Comparison of ENCODE assay signal across 22 mouse cellular contexts in genomic region chr7:38147477-38147876, GRCm38 (mm10). TPM values are rescaled to one million over a fixed set of nuclear protein-coding genes. Genes with fewer than 3 reads are reported as not detected.
DNase-seq lines count a peak whose midpoint lies in the region; ATAC-seq and TF ChIP-seq lines count a peak whose summit lies in the region.
"Had no signal": no experiment of that assay in that cellular context is flagged by ENCODE, and none has a peak within 500 bp of the region (broad histone marks: within the 10 kb centered on the region; RNA-seq: fewer than 3 reads in every experiment).

No protein-coding gene starts in this region.

- no peaks in the 10 kb centered on the region for H3K27me3 ChIP-seq in intestine, postnatal 0 days (replicated peaks; ENCODE audit: control insufficient read depth, insufficient read depth, low read length)
- H3K27me3 ChIP-seq in intestine, embryonic 16.5 days (replicated peaks; ENCODE audit: control insufficient read depth, insufficient read depth, low read length) = no peaks in the 10 kb centered on the region
- H3K27me3 ChIP-seq in lung, embryonic 14.5 days (ENCODE audit: insufficient read depth, low read length) = no peaks in the 10 kb centered on the region
- H3K27me3 ChIP-seq in G1E (ENCODE audit: insufficient read depth, low read length) = no peaks in the 10 kb centered on the region
- no peaks in the 10 kb centered on the region for H3K27me3 ChIP-seq in neural tube, embryonic 15.5 days (replicated peaks)
- H3K27me3 ChIP-seq: embryonic facial prominence, embryonic 12.5 days; forebrain, embryonic 13.5 days; kidney, embryonic 15.5 days; neural tube, embryonic 12.5 days had no signal

- H3K4me2 ChIP-seq in intestine, postnatal 0 days (replicated peaks; ENCODE audit: low read depth) = no peak overlapping the region
- no peak overlapping the region for H3K4me2 ChIP-seq in intestine, embryonic 16.5 days (ENCODE audit: low read depth, low read length)
- no peak overlapping the region for H3K4me2 ChIP-seq in lung, embryonic 14.5 days
- no peak overlapping the region for H3K4me2 ChIP-seq in neural tube, embryonic 15.5 days
- H3K4me2 ChIP-seq: embryonic facial prominence, embryonic 12.5 days; forebrain, embryonic 13.5 days; kidney, embryonic 15.5 days; midbrain, embryonic 11.5 days; neural tube, embryonic 12.5 days had no signal

- peak; percentile 38 for TF ChIP-seq CTCF in intestine, postnatal 0 days (IDR thresholded peaks at IDR 0.05; ENCODE audit: low read depth)
- TF ChIP-seq CTCF in lung, embryonic 14.5 days (IDR thresholded peaks at IDR 0.05; ENCODE audit: low read depth) = peak; percentile 37
- 0 out of 2 replicates have a peak, but pooled peaks have one; percentile 7 for TF ChIP-seq CTCF in G1E (IDR thresholded peaks at IDR 0.05; ENCODE audit: low read depth, low read length)
- TF ChIP-seq CTCF in bone marrow macrophage, adult 2 months (IDR thresholded peaks at IDR 0.05; ENCODE audit: low read depth, low read length) = peak; percentile 34; the same call in 1 of the 2 replicates

- no peak for ATAC-seq in intestine, postnatal 0 days
- ATAC-seq in intestine, embryonic 16.5 days = no peak
- no peak for ATAC-seq in lung, embryonic 14.5 days (ENCODE audit: insufficient read depth)
- no peak for ATAC-seq in G1E (ENCODE audit: extremely low read depth, insufficient number of reproducible peaks, low FRiP score, poor library complexity, severe bottlenecking)
- ATAC-seq in neural tube, embryonic 15.5 days (ENCODE audit: low FRiP score) = no peak
- ATAC-seq in megakaryocyte-erythroid progenitor cell, adult 5-6 weeks (replicated peaks; ENCODE audit: low FRiP score, low TSS enrichment, poor library complexity, severe bottlenecking) = no peak
- ATAC-seq: forebrain, embryonic 13.5 days had no signal

- H3K27ac ChIP-seq in intestine, postnatal 0 days (ENCODE audit: low read depth, low read length) = no peak overlapping the region
- H3K27ac ChIP-seq in intestine, embryonic 16.5 days (ENCODE audit: low read length) = no peak overlapping the region
- no peak overlapping the region for H3K27ac ChIP-seq in lung, embryonic 14.5 days (ENCODE audit: low read depth)
- H3K27ac ChIP-seq in bone marrow macrophage, adult 2 months (ENCODE audit: insufficient read depth, low read depth, low read length) = no peak overlapping the region
- H3K27ac ChIP-seq in neural tube, embryonic 15.5 days (replicated peaks) = no peak overlapping the region
- H3K27ac ChIP-seq: embryonic facial prominence, embryonic 12.5 days; forebrain, embryonic 13.5 days; heart, embryonic 10.5 days; kidney, embryonic 15.5 days; macrophage; neural tube, embryonic 12.5 days had no signal

- no peaks in the 10 kb centered on the region for H3K9me3 ChIP-seq in intestine, postnatal 0 days (ENCODE audit: control insufficient read depth)
- no peaks in the 10 kb centered on the region for H3K9me3 ChIP-seq in intestine, embryonic 16.5 days (ENCODE audit: control insufficient read depth, low read length)
- H3K9me3 ChIP-seq in lung, embryonic 14.5 days (ENCODE audit: low read depth, low read length) = no peaks in the 10 kb centered on the region
- no peaks in the 10 kb centered on the region for H3K9me3 ChIP-seq in G1E (replicated peaks)
- H3K9me3 ChIP-seq in neural tube, embryonic 15.5 days (replicated peaks) = no peaks in the 10 kb centered on the region
- H3K9me3 ChIP-seq: embryonic facial prominence, embryonic 12.5 days; forebrain, embryonic 13.5 days; heart, embryonic 10.5 days; kidney, embryonic 15.5 days had no signal

- DNase-seq in lung, embryonic 14.5 days = no peak
- no peak for DNase-seq in lung, postnatal 36 days
- no peak for DNase-seq in G1E (ENCODE audit: low spot score)
- DNase-seq: adrenal gland, postnatal 36 days; B cell, adult 2 months; cerebellum, postnatal 10 days; gastrocnemius, postnatal 36 days; lung, adult 18-20 months; spleen, adult 18-20 months had no signal

- H3K4me3 ChIP-seq in intestine, postnatal 0 days (ENCODE audit: low read depth, low read length) = no peak overlapping the region
- H3K4me3 ChIP-seq in intestine, embryonic 16.5 days (ENCODE audit: low read length) = no peak overlapping the region
- H3K4me3 ChIP-seq in lung, embryonic 14.5 days (ENCODE audit: low read depth, low read length) = no peak overlapping the region
- no peak overlapping the region for H3K4me3 ChIP-seq in G1E (ENCODE audit: low read depth, low read length)
- no peak overlapping the region for H3K4me3 ChIP-seq in bone marrow macrophage, adult 2 months (ENCODE audit: insufficient read depth, low read length)
- no peak overlapping the region for H3K4me3 ChIP-seq in neural tube, embryonic 15.5 days (replicated peaks)
- H3K4me3 ChIP-seq: embryonic facial prominence, embryonic 12.5 days; erythroblast, embryonic 14.5 days; forebrain, embryonic 13.5 days; heart, embryonic 10.5 days; kidney, embryonic 15.5 days; neural tube, embryonic 12.5 days had no signal

- H3K4me1 ChIP-seq in intestine, postnatal 0 days (replicated peaks; ENCODE audit: control insufficient read depth, insufficient read depth, low read length) = no peaks in the 10 kb centered on the region
- H3K4me1 ChIP-seq in intestine, embryonic 16.5 days (ENCODE audit: control insufficient read depth, insufficient read depth, low read length) = no peaks in the 10 kb centered on the region
- H3K4me1 ChIP-seq in lung, embryonic 14.5 days (ENCODE audit: insufficient read depth) = no peaks in the 10 kb centered on the region
- H3K4me1 ChIP-seq in G1E (ENCODE audit: insufficient read depth, low read depth, low read length) = no peaks in the 10 kb centered on the region
- no peaks in the 10 kb centered on the region for H3K4me1 ChIP-seq in bone marrow macrophage, adult 2 months (ENCODE audit: control insufficient read depth, insufficient read depth, low read length)
- no peaks in the 10 kb centered on the region for H3K4me1 ChIP-seq in neural tube, embryonic 15.5 days
- H3K4me1 ChIP-seq: embryonic facial prominence, embryonic 12.5 days; forebrain, embryonic 13.5 days; heart, embryonic 10.5 days; kidney, embryonic 15.5 days; neural tube, embryonic 12.5 days had no signal

- TF ChIP-seq POLR2A in bone marrow macrophage, adult 2 months (IDR thresholded peaks at IDR 0.05; ENCODE audit: borderline replicate concordance, low read depth, low read length) = no peak

- H3K36me3 ChIP-seq in intestine, postnatal 0 days (ENCODE audit: control insufficient read depth, insufficient read depth) = no peaks in the 10 kb centered on the region
- no peaks in the 10 kb centered on the region for H3K36me3 ChIP-seq in intestine, embryonic 16.5 days (ENCODE audit: control insufficient read depth, insufficient read depth, low read length)
- H3K36me3 ChIP-seq in lung, embryonic 14.5 days (ENCODE audit: insufficient read depth) = no peaks in the 10 kb centered on the region
- no peaks in the 10 kb centered on the region for H3K36me3 ChIP-seq in G1E (replicated peaks)
- H3K36me3 ChIP-seq in neural tube, embryonic 15.5 days = no peaks in the 10 kb centered on the region
- H3K36me3 ChIP-seq: embryonic facial prominence, embryonic 12.5 days; heart, embryonic 10.5 days; kidney, embryonic 15.5 days; neural tube, embryonic 12.5 days had no signal

- WGBS in intestine, postnatal 0 days = 89% methylated on average over 6 of the region's 6 CpGs
- WGBS in intestine, embryonic 16.5 days = 87% methylated on average over 6 of the region's 6 CpGs
- WGBS in lung, embryonic 14.5 days = 91% methylated on average over 6 of the region's 6 CpGs
- 90% methylated on average over 6 of the region's 6 CpGs for WGBS in neural tube, embryonic 15.5 days

- H3K9ac ChIP-seq in intestine, postnatal 0 days (ENCODE audit: low read depth, low read length) = no peak overlapping the region
- no peak overlapping the region for H3K9ac ChIP-seq in intestine, embryonic 16.5 days (ENCODE audit: low read depth, low read length)
- H3K9ac ChIP-seq in lung, embryonic 14.5 days = no peak overlapping the region
- no peak overlapping the region for H3K9ac ChIP-seq in neural tube, embryonic 15.5 days (replicated peaks)
- H3K9ac ChIP-seq: embryonic facial prominence, embryonic 12.5 days; forebrain, embryonic 13.5 days; kidney, embryonic 15.5 days; neural tube, embryonic 12.5 days had no signal

RNA-seq across cellular contexts. Expression of gene 1600014C10Rik, which starts 35.5 kb away (rescaled TPM):
- polyA plus RNA-seq in intestine, postnatal 0 days (2015; fragmentation: Nextera tagmentation; extraction: Ambion mirVana) = 16.9 and 18.2 TPM in 2 replicates
- 16.6 TPM in 2 replicates for polyA plus RNA-seq in intestine, embryonic 16.5 days (2015; fragmentation: Nextera tagmentation; extraction: Ambion mirVana)
- polyA plus RNA-seq in lung, embryonic 14.5 days (2014; fragmentation: Nextera tagmentation; extraction: Ambion mirVana) = 15.0 and 15.1 TPM in 2 replicates
- 3.0 and 3.7 TPM in 2 replicates for total RNA-seq in G1E (2014; fragmentation: Nextera tagmentation)
- 12.3 and 15.0 TPM in 2 replicates for total RNA-seq in G1E (2017)
- 6.3 and 6.7 TPM in 2 replicates for polyA plus RNA-seq in G1E (2012)
- 20.3 and 21.4 TPM in 2 replicates for polyA plus RNA-seq in bone marrow macrophage, adult 2 months (2012; ENCODE audit: insufficient read depth, insufficient read length, missing spikeins)
- 32.0 and 36.2 TPM in 2 replicates for polyA plus RNA-seq in neural tube, embryonic 15.5 days (2015; fragmentation: Nextera tagmentation; extraction: Ambion mirVana)
- 8.6 and 9.2 TPM in 2 replicates for total RNA-seq in megakaryocyte-erythroid progenitor cell, adult 5-6 weeks (2014; fragmentation: Nextera tagmentation)
- 4.9 and 9.2 TPM in 2 replicates for total RNA-seq in megakaryocyte-erythroid progenitor cell, adult 5-6 weeks (2017)
- polyA plus RNA-seq: erythroblast, embryonic 14.5 days had no signal

RNA-seq across cellular contexts. Expression of gene Ccne1, which starts 40.1 kb away (rescaled TPM):
- 12.0 and 12.6 TPM in 2 replicates for polyA plus RNA-seq in intestine, postnatal 0 days (2015; fragmentation: Nextera tagmentation; extraction: Ambion mirVana)
- polyA plus RNA-seq in intestine, embryonic 16.5 days (2015; fragmentation: Nextera tagmentation; extraction: Ambion mirVana) = 45.8 and 55.9 TPM in 2 replicates
- 76.4 and 79.8 TPM in 2 replicates for polyA plus RNA-seq in lung, embryonic 14.5 days (2014; fragmentation: Nextera tagmentation; extraction: Ambion mirVana)
- total RNA-seq in G1E (2014; fragmentation: Nextera tagmentation) = 24.9 and 26.6 TPM in 2 replicates
- 50.9 and 53.0 TPM in 2 replicates for total RNA-seq in G1E (2017)
- 15.9 and 28.4 TPM in 2 replicates for polyA plus RNA-seq in G1E (2012)
- polyA plus RNA-seq in bone marrow macrophage, adult 2 months (2012; ENCODE audit: insufficient read depth, insufficient read length, missing spikeins) = 7.0 and 10.2 TPM in 2 replicates
- 19.9 and 25.5 TPM in 2 replicates for polyA plus RNA-seq in neural tube, embryonic 15.5 days (2015; fragmentation: Nextera tagmentation; extraction: Ambion mirVana)
- total RNA-seq in megakaryocyte-erythroid progenitor cell, adult 5-6 weeks (2014; fragmentation: Nextera tagmentation) = 111 and 130 TPM in 2 replicates
- 99.0 and 164 TPM in 2 replicates for total RNA-seq in megakaryocyte-erythroid progenitor cell, adult 5-6 weeks (2017)
